Mouse (Mus musculus): ENCODE results near the gene Foxo3. TPM values are rescaled to one million over a fixed set of nuclear protein-coding genes. Genes with fewer than 3 reads are reported as not detected.

Foxo3 gene
- polyA plus RNA-seq, 1 experiment from 2014 or later = 3.6 TPM

Other genes with a start within 250 kb of the Foxo3 start
- gene Afg1l, start 201.8 kb upstream of the Foxo3 start, polyA plus RNA-seq (2016; fragmentation: Nextera tagmentation; extraction: Ambion mirVana) = 3.7 and 4.8 TPM in 2 replicates
- gene Snx3, start 225.3 kb upstream of the Foxo3 start, polyA plus RNA-seq (2016; fragmentation: Nextera tagmentation; extraction: Ambion mirVana) = 217 and 220 TPM in 2 replicates